Mouse (Mus musculus) heart, embryonic 12.5 days (tissue): ENCODE measurements around the gene Fbxw4. TPM values are rescaled to one million over a fixed set of nuclear protein-coding genes. Genes with fewer than 3 reads are reported as not detected.
A peak's percentile ranks its signal among the peaks of the same experiment; 100 is the strongest.
"Not testable (repeated sequence)": the region's sequence is repeated elsewhere in the genome, so short reads cannot be mapped to it uniquely, and the experiment has no call there.

Experiments used
- ATAC-seq: fragments of 200-750 bp; cut with Nextera tagmentation; 2 replicates; pipeline ENCODE4 v1.8.0; 2017; ENCODE audit warnings: moderate TSS enrichment, moderate library complexity; ENCODE audit not compliant: insufficient number of reproducible peaks, low FRiP score
- H3K27ac ChIP-seq: fragments of 300-500 bp; sonication (generic); 2 replicates; pipeline ENCODE4 v1.5.1; 2016; ENCODE audit warnings: mild to moderate bottlenecking, moderate library complexity; ENCODE audit not compliant: poor library complexity, severe bottlenecking
- H3K27me3 ChIP-seq: fragments of 300-500 bp; sonication (generic); replicated peaks from 2 replicates; pipeline ENCODE4 v1.6.1; 2016; ENCODE audit warnings: mild to moderate bottlenecking, moderate library complexity
- H3K36me3 ChIP-seq: fragments of 300-500 bp; sonication (generic); 2 replicates; pipeline ENCODE4 v1.6.1; 2016; ENCODE audit warnings: mild to moderate bottlenecking, moderate library complexity
- H3K4me1 ChIP-seq: fragments of 300-500 bp; sonication (generic); replicated peaks from 2 replicates; pipeline ENCODE4 v1.6.1; 2016; ENCODE audit warnings: mild to moderate bottlenecking
- H3K4me2 ChIP-seq: fragments of 300-500 bp; sonication (generic); 2 replicates; pipeline ENCODE4 v1.6.1; 2016; ENCODE audit warnings: mild to moderate bottlenecking, moderate library complexity
- H3K4me3 ChIP-seq: fragments of 300-500 bp; sonication (generic); 2 replicates; pipeline ENCODE4 v1.5.1; 2016; ENCODE audit warnings: mild to moderate bottlenecking
- H3K9ac ChIP-seq: fragments of 300-500 bp; sonication (generic); 2 replicates; pipeline ENCODE4 v1.6.1; 2016; ENCODE audit warnings: mild to moderate bottlenecking, moderate library complexity
- H3K9me3 ChIP-seq: fragments of 300-500 bp; sonication (generic); replicated peaks from 2 replicates; pipeline ENCODE4 v1.6.1; 2016; ENCODE audit warnings: mild to moderate bottlenecking, moderate library complexity
- WGBS: fragments of 180-500 bp; shearing (Covaris S2); methylation state at CpG from one replicate; pipeline ENCODE4 v1.1.7; 2016; 5-methylcytosine and 5-hydroxymethylcytosine counted together
- polyA plus RNA-seq: library from polyadenylated mRNA; unstranded; fragments of >200 nt; fragmentation: Nextera tagmentation; extraction: Ambion mirVana; gene quantifications from 2 replicates; pipeline ENCODE4 v1.2.1, GENCODE M21; 2016

Gene Fbxw4
- polyA plus RNA-seq, 1 experiment from 2014 or later = 4.8 TPM

GRCm38 (mm10) chr19:45656810-45657595, 3.1 kb downstream of the Fbxw4 start:
- Histone ChIP-seq H3K4me2 (no peak overlapping the region), H3K4me1 (peaks cover 46% of the 10 kb centered on the region), H3K4me3 (no peak overlapping the region), H3K27me3 (no peaks in the 10 kb centered on the region), H3K9me3 (no peaks in the 10 kb centered on the region), H3K9ac (0 out of 2 replicates have a peak overlapping the region, but pooled peaks have one; percentile 18), H3K36me3 (0 out of 2 replicates have a peak, but pooled peaks cover 3% of the 10 kb centered on the region), H3K27ac (0 out of 2 replicates have a peak overlapping the region, but pooled peaks have one; percentile 43)
- ATAC-seq = no peak
- WGBS = 52% methylated on average over 8 of the region's 8 CpGs

- H3K4me1 ChIP-seq = peaks cover 51% of the 10 kb centered on the region
- H3K36me3 ChIP-seq = 0 out of 2 replicates have a peak, but pooled peaks cover 3% of the 10 kb centered on the region
- no peak overlapping the region for H3K9ac ChIP-seq
- no peak overlapping the region for H3K27ac ChIP-seq
- 69% methylated on average over 8 of the region's 8 CpGs for WGBS
- no peak for ATAC-seq
- H3K9me3 ChIP-seq = no peaks in the 10 kb centered on the region
- H3K27me3 ChIP-seq = no peaks in the 10 kb centered on the region
- H3K4me3 ChIP-seq = no peak overlapping the region
- H3K4me2 ChIP-seq = 0 out of 2 replicates have a peak overlapping the region, but pooled peaks have one; percentile 4
Observed at GRCm38 (mm10) chr19:45655870-45656269, 4.2 kb downstream of the Fbxw4 start.

DNA sequence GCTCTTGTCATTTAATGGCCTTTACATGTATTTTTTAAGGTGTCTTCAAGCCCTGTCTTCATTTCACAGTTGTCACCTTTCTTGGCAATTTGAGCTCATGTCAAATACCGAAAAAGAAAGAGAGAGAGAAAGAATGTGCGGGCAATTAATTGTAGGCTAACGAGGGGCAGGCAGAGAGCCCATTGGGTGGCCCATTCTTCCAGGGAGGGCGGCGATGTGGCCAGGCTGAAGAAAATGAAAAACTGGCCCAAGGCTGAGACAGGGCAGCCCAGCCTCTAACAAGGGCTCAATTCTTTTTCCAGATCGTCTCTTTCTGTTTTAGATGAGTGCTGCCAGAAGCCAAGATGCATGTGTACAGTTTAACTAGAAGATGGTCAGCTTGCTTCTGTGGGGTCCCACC, 6.1 kb downstream of the Fbxw4 start:
- 88% methylated on average over 6 of the region's 6 CpGs for WGBS
- no peak overlapping the region for H3K27ac ChIP-seq
- no peaks in the 10 kb centered on the region for H3K27me3 ChIP-seq
- no peak for ATAC-seq
- no peak overlapping the region for H3K4me3 ChIP-seq
- H3K36me3 ChIP-seq = 0 out of 2 replicates have a peak, but pooled peaks cover 6% of the 10 kb centered on the region
- H3K9me3 ChIP-seq = peaks cover 3% of the 10 kb centered on the region; the same call in 1 of the 2 replicates
- H3K4me1 ChIP-seq = peaks cover 43% of the 10 kb centered on the region
- no peak overlapping the region for H3K4me2 ChIP-seq
- H3K9ac ChIP-seq = no peak overlapping the region

- WGBS = 58% methylated on average over 15 of the region's 15 CpGs
- no peak overlapping the region for H3K9ac ChIP-seq
- 0 out of 2 replicates have a peak overlapping the region, but pooled peaks have one; percentile 29 for H3K4me2 ChIP-seq
- no peaks in the 10 kb centered on the region for H3K27me3 ChIP-seq
- H3K9me3 ChIP-seq = peaks cover 3% of the 10 kb centered on the region; the same call in 1 of the 2 replicates
- no peak overlapping the region for H3K27ac ChIP-seq
- 0 out of 2 replicates have a peak, but pooled peaks cover 6% of the 10 kb centered on the region for H3K36me3 ChIP-seq
- no peak for ATAC-seq
- H3K4me3 ChIP-seq = no peak overlapping the region
- peaks cover 40% of the 10 kb centered on the region for H3K4me1 ChIP-seq
Observed at GRCm38 (mm10) chr19:45652286-45652988, 7.7 kb downstream of the Fbxw4 start.

DNA sequence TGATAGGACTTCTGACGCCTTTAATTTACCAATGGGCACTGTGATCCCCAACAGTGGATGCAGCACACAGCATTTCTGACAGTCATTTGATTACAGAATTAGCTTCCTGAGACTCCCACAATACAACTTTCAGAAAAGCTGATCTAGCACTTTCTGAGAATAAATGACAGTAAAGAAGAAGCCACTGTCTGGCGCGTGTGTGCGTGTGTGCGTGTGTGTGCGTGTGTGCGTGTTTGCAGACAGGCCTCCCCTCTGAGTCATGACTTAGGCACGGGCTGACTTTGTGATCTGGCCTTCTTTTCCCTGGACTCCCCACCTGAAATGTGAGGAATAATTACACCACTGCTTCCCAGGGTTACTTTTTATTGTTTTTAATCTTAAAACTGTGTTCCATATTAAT, 8.6 kb downstream of the Fbxw4 start:
- peaks cover 3% of the 10 kb centered on the region; the same call in 1 of the 2 replicates for H3K9me3 ChIP-seq
- H3K27me3 ChIP-seq = no peaks in the 10 kb centered on the region
- no peak overlapping the region for H3K27ac ChIP-seq
- H3K4me1 ChIP-seq = peaks cover 44% of the 10 kb centered on the region
- WGBS = 88% methylated on average over 8 of the region's 8 CpGs
- no peak overlapping the region for H3K4me3 ChIP-seq
- no peak overlapping the region for H3K4me2 ChIP-seq
- no peak for ATAC-seq
- H3K36me3 ChIP-seq = 0 out of 2 replicates have a peak, but pooled peaks cover 6% of the 10 kb centered on the region
- H3K9ac ChIP-seq = no peak overlapping the region

DNA sequence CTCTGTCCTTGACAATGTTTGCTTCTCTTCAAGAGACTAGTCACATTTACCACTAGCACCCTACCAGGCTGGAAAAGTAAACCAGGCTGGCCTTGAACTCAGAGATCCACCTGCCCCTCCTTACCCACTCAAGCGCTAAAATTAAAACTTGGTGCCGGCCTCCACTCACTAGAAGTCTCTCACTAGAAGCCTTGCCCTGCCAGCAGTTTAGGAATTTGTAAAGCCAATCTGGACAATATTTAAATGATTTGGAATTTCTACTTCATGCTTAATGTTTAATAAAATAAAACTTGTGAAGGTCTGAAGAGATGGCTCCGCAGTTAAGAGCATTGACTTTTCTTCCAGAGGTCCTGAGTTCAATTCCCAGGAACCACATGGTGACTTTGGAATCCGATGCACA, 10.3 kb downstream of the Fbxw4 start:
- Histone ChIP-seq H3K4me2 (no peak overlapping the region), H3K4me1 (peaks cover 37% of the 10 kb centered on the region), H3K27ac (no peak overlapping the region), H3K9me3 (peaks cover 3% of the 10 kb centered on the region; the same call in 1 of the 2 replicates), H3K36me3 (0 out of 2 replicates have a peak, but pooled peaks cover 6% of the 10 kb centered on the region), H3K27me3 (no peaks in the 10 kb centered on the region), H3K9ac (no peak overlapping the region), H3K4me3 (no peak overlapping the region)
- ATAC-seq = no peak
- 69% methylated on average over 4 of the region's 4 CpGs for WGBS

DNA sequence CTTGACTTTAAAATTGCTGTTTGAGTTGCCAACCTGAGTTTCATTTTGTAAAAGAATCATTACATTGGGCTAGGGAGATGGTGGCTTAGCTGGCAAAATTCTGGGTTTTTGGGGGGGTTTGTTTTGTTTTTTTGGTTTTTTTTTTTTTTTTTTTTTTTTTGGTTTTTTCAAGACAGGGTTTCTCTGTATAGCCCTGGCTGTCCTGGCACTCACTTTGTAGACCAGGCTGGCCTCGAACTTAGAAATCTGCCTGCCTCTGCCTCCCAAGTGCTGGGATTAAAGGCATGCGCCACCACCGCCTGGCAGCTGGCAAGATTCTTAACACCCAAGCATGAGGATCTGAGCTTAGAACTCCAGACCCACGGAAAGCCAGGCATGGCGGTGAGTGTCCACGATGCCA, 11.6 kb downstream of the Fbxw4 start:
- H3K4me3 ChIP-seq, H3K9ac ChIP-seq, H3K4me2 ChIP-seq, H3K9me3 ChIP-seq, H3K27me3 ChIP-seq, H3K36me3 ChIP-seq, H3K27ac ChIP-seq: not testable (repeated sequence)
- peak; percentile 77 for ATAC-seq
- WGBS = 90% methylated on average over 6 of the region's 6 CpGs
- peaks cover 36% of the 10 kb centered on the region for H3K4me1 ChIP-seq

GRCm38 (mm10) chr19:45646866-45647265, 13.2 kb downstream of the Fbxw4 start:
- peaks cover 3% of the 10 kb centered on the region; the same call in 1 of the 2 replicates for H3K9me3 ChIP-seq
- H3K4me2 ChIP-seq = no peak overlapping the region
- H3K4me1 ChIP-seq = peaks cover 23% of the 10 kb centered on the region
- 0 out of 2 replicates have a peak, but pooled peaks cover 3% of the 10 kb centered on the region for H3K36me3 ChIP-seq
- WGBS = 41% methylated on average over 4 of the region's 4 CpGs
- no peak overlapping the region for H3K9ac ChIP-seq
- no peak for ATAC-seq
- no peak overlapping the region for H3K4me3 ChIP-seq
- H3K27ac ChIP-seq = no peak overlapping the region
- H3K27me3 ChIP-seq = no peaks in the 10 kb centered on the region

- H3K4me3 ChIP-seq = no peak overlapping the region
- H3K9me3 ChIP-seq = no peaks in the 10 kb centered on the region
- no peak overlapping the region for H3K27ac ChIP-seq
- no peak for ATAC-seq
- H3K4me1 ChIP-seq = peaks cover 18% of the 10 kb centered on the region
- H3K9ac ChIP-seq = no peak overlapping the region
- H3K4me2 ChIP-seq = no peak overlapping the region
- H3K36me3 ChIP-seq = peaks cover 23% of the 10 kb centered on the region
- WGBS = 80% methylated on average over 7 of the region's 7 CpGs
- H3K27me3 ChIP-seq = no peaks in the 10 kb centered on the region
Observed at GRCm38 (mm10) chr19:45640691-45641090, 19.4 kb downstream of the Fbxw4 start.

- Histone ChIP-seq H3K9me3 (no peaks in the 10 kb centered on the region), H3K4me2 (no peak overlapping the region), H3K36me3 (peaks cover 43% of the 10 kb centered on the region), H3K4me3 (no peak overlapping the region), H3K4me1 (peaks cover 33% of the 10 kb centered on the region), H3K27me3 (no peaks in the 10 kb centered on the region), H3K27ac (no peak overlapping the region), H3K9ac (no peak overlapping the region)
- WGBS = 40% methylated on average over 5 of the region's 5 CpGs
- ATAC-seq = no peak
Observed at GRCm38 (mm10) chr19:45635960-45636359, 24.2 kb downstream of the Fbxw4 start.

- WGBS = 14% methylated on average over 3 of the region's 3 CpGs
- Histone ChIP-seq H3K9me3 (no peaks in the 10 kb centered on the region), H3K36me3 (peaks cover 52% of the 10 kb centered on the region), H3K9ac (no peak overlapping the region), H3K4me1 (peaks cover 21% of the 10 kb centered on the region), H3K27me3 (no peaks in the 10 kb centered on the region), H3K27ac (peak overlapping the region; percentile 55), H3K4me3 (no peak overlapping the region), H3K4me2 (0 out of 2 replicates have a peak overlapping the region, but pooled peaks have one; percentile 0)
- ATAC-seq = peak; percentile 61
Observed at GRCm38 (mm10) chr19:45631584-45631983, 28.5 kb downstream of the Fbxw4 start.
